In genomic region chr12:12301815-12302214, GRCm38 (mm10) we compare ENCODE assay signal across 8 mouse cellular contexts. TPM values are rescaled to one million over a fixed set of nuclear protein-coding genes. Genes with fewer than 3 reads are reported as not detected.
DNase-seq lines count a peak whose midpoint lies in the region; ATAC-seq and TF ChIP-seq lines count a peak whose summit lies in the region.

No protein-coding gene starts in this region.

- no peak overlapping the region for H3K9ac ChIP-seq in kidney, postnatal 0 days (ENCODE audit: low read depth, low read length)

- no peaks in the 10 kb centered on the region for H3K27me3 ChIP-seq in kidney, adult 2 months (replicated peaks; ENCODE audit: control insufficient read depth, insufficient read depth, low read length)
- H3K27me3 ChIP-seq in kidney, postnatal 0 days (ENCODE audit: insufficient read depth, low read length): no peaks in the 10 kb centered on the region

- no peak overlapping the region for H3K4me2 ChIP-seq in kidney, postnatal 0 days (ENCODE audit: low read length)

- DNase-seq in kidney, adult 2 months: peak; percentile 61
- no peak for DNase-seq in kidney, adult 18-20 months
- DNase-seq in gastrocnemius, postnatal 10 days: peak; percentile 32
- no peak for DNase-seq in kidney, postnatal 0 days (ENCODE audit: low spot score)
- DNase-seq in lung, postnatal 4 days: peak; percentile 76 to 83
- peak; percentile 67 for DNase-seq in thymus, postnatal 25 days
- no peak for DNase-seq in retina, postnatal 1 day
- DNase-seq in right cerebral cortex, adult 18-20 months: no peak

- TF ChIP-seq CTCF in kidney, adult 2 months (conservative IDR thresholded peaks at IDR 0.05; ENCODE audit: insufficient read depth, insufficient read length, low read depth, low read length): peak; percentile 23; the same call in 1 of the 2 replicates
- TF ChIP-seq CTCF in kidney, postnatal 0 days (IDR thresholded peaks at IDR 0.05; ENCODE audit: low read depth): peak; percentile 38

- no peak overlapping the region for H3K4me3 ChIP-seq in kidney, adult 2 months (ENCODE audit: insufficient read depth, low read depth, low read length)
- no peak overlapping the region for H3K4me3 ChIP-seq in kidney, postnatal 0 days (replicated peaks; ENCODE audit: low read depth, low read length)

- H3K36me3 ChIP-seq in kidney, adult 2 months (ENCODE audit: control insufficient read depth, insufficient read depth, low read length): no peaks in the 10 kb centered on the region
- H3K36me3 ChIP-seq in kidney, postnatal 0 days (ENCODE audit: insufficient read depth, low read length): no peaks in the 10 kb centered on the region

- no peak for ATAC-seq in kidney, postnatal 0 days (replicated peaks; ENCODE audit: low FRiP score, low read depth)

- WGBS in kidney, adult 2 months: 38% methylated on average over 4 of the region's 4 CpGs
- WGBS in kidney, postnatal 0 days: 45% methylated on average over 4 of the region's 4 CpGs

- peak overlapping the region; percentile 70 for H3K27ac ChIP-seq in kidney, adult 2 months (ENCODE audit: insufficient read depth, low read depth, low read length)
- H3K27ac ChIP-seq in kidney, postnatal 0 days: no peak overlapping the region

- H3K4me1 ChIP-seq in kidney, adult 2 months (ENCODE audit: control insufficient read depth, insufficient read depth, low read length): peaks cover 3% of the 10 kb centered on the region; the same call in 1 of the 2 replicates
- no peaks in the 10 kb centered on the region for H3K4me1 ChIP-seq in kidney, postnatal 0 days (replicated peaks; ENCODE audit: insufficient read depth, low read length)

- H3K9me3 ChIP-seq in kidney, postnatal 0 days (replicated peaks; ENCODE audit: low read length): no peaks in the 10 kb centered on the region

- TF ChIP-seq POLR2A in kidney, adult 2 months (IDR thresholded peaks at IDR 0.05; ENCODE audit: low read depth, low read length): no peak

RNA-seq across cellular contexts. Expression of gene Fam49a, which starts 39.9 kb away (rescaled TPM):
- 2.4 and 3.4 TPM in 2 replicates for polyA plus RNA-seq in kidney, adult 2 months (2012; rRNA removed)
- 10 to 100 TPM; 12.0 to 12.5 TPM for total RNA-seq in gastrocnemius, postnatal 10 days (2021)
- polyA plus RNA-seq in kidney, postnatal 0 days (2015; fragmentation: Nextera tagmentation; extraction: Ambion mirVana): 5.6 and 6.2 TPM in 2 replicates

Comparison
In these comparisons a context has a peak if more than half of its experiments do, and no peak if none do; other contexts are left out.
1. DNase-seq: peak in kidney, adult 2 months (single experiment), gastrocnemius, postnatal 10 days (single experiment), lung, postnatal 4 days (2 of 2) and thymus, postnatal 25 days (single experiment); none in kidney, adult 18-20 months (single experiment), kidney, postnatal 0 days (single experiment), retina, postnatal 1 day (single experiment) and right cerebral cortex, adult 18-20 months (single experiment).